Mouse (Mus musculus): ENCODE measurements at regions not wholly inside any gene's neighbourhood (a gene's known extent, or its start where the extent isn't known, plus 50 kb on each side); places are given as distances from the start of the nearest gene placed in this dataset.
"Not testable (repeated sequence)": the region's sequence is repeated elsewhere in the genome, so short reads cannot be mapped to it uniquely, and the experiment has no call there.

DNA sequence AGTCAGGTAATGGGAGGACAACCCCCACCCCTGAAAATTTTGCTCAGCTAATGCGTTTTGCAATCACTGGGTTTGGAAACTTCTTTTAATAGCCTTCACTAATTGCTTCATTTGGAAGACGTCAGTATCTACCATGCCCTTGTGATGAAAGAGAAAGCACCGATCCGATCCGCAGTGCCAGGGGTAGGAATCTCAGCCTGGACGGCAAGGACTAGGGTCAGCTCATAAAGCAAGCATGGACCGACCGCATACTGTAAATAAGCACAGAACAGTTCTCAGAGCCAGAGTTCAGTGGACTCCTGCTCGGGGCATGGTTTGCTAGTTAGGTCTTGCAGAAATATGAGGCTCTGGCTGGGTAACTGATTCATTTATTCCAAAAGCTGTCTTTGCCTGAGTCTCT lies 213.0 kb upstream of the Sesn3 start:
- no peaks in the 10 kb centered on the region for H3K36me3 ChIP-seq (ENCODE audit: insufficient read depth, low read length)
- H3K4me2 ChIP-seq (ENCODE audit: low read depth, low read length): no peak overlapping the region
- no peak overlapping the region for H3K27ac ChIP-seq
- H3K9me3 ChIP-seq (ENCODE audit: low read length): no peaks in the 10 kb centered on the region
- H3K4me3 ChIP-seq (ENCODE audit: low read length): no peak overlapping the region
- 86% methylated on average over 9 of the region's 9 CpGs for WGBS
- no peak for TF ChIP-seq CTCF (IDR thresholded peaks at IDR 0.05; ENCODE audit: low read depth)
- H3K9ac ChIP-seq (replicated peaks; ENCODE audit: low read length): no peak overlapping the region
- DNase-seq (ENCODE audit: low spot score) (no peak), ATAC-seq (no peak)
- H3K4me1 ChIP-seq (ENCODE audit: insufficient read depth, low read length): no peaks in the 10 kb centered on the region
- no peaks in the 10 kb centered on the region for H3K27me3 ChIP-seq (ENCODE audit: insufficient read depth, low read length)

GRCm38 (mm10) chr9:14062706-14063105 lies 212.2 kb upstream of the Sesn3 start:
- H3K9ac ChIP-seq (replicated peaks; ENCODE audit: low read length): no peak overlapping the region
- ATAC-seq (no peak), DNase-seq (ENCODE audit: low spot score) (no peak)
- H3K4me1 ChIP-seq (ENCODE audit: insufficient read depth, low read length): no peaks in the 10 kb centered on the region
- TF ChIP-seq CTCF (IDR thresholded peaks at IDR 0.05; ENCODE audit: low read depth): no peak
- no peaks in the 10 kb centered on the region for H3K36me3 ChIP-seq (ENCODE audit: insufficient read depth, low read length)
- WGBS: 100% methylated on average over 1 of the region's 1 CpGs
- no peak overlapping the region for H3K4me2 ChIP-seq (ENCODE audit: low read depth, low read length)
- H3K27ac ChIP-seq: no peak overlapping the region
- H3K27me3 ChIP-seq (ENCODE audit: insufficient read depth, low read length): no peaks in the 10 kb centered on the region
- H3K4me3 ChIP-seq (ENCODE audit: low read length): no peak overlapping the region
- no peaks in the 10 kb centered on the region for H3K9me3 ChIP-seq (ENCODE audit: low read length)

DNA sequence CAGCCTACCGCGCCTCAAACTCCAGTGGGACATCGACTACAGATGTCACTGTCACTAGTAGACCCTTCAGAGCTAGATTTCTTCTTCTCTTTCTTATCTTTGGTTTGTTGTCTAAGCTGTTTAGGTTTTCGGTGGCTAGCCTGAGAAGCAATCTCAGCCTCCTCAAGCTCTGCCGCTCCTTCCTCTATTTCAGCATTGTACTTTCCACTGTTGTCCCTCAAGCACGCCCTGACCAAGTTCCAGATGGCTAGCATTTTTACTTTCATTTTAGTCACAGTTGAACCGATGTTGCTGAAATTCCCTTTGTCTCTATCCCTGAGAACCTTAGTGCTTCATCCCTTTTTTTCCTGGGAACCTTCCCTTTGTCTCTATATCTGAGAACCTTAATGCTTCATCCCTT lies 208.1 kb upstream of the Sesn3 start:
- H3K36me3 ChIP-seq (ENCODE audit: insufficient read depth, low read length): not testable (repeated sequence)

GRCm38 (mm10) chr9:14069076-14069475 lies 205.8 kb upstream of the Sesn3 start:
- Histone ChIP-seq H3K36me3 (ENCODE audit: insufficient read depth, low read length) (no peaks in the 10 kb centered on the region), H3K4me1 (ENCODE audit: insufficient read depth, low read length) (no peaks in the 10 kb centered on the region), H3K9me3 (ENCODE audit: low read length) (no peaks in the 10 kb centered on the region), H3K4me3 (ENCODE audit: low read length) (no peak overlapping the region), H3K9ac (replicated peaks; ENCODE audit: low read length) (no peak overlapping the region), H3K27ac (no peak overlapping the region), H3K4me2 (ENCODE audit: low read depth, low read length) (no peak overlapping the region), H3K27me3 (ENCODE audit: insufficient read depth, low read length) (no peaks in the 10 kb centered on the region)
- 94% methylated on average over 6 of the region's 6 CpGs for WGBS
- ATAC-seq (no peak), DNase-seq (ENCODE audit: low spot score) (no peak)
- no peak for TF ChIP-seq CTCF (IDR thresholded peaks at IDR 0.05; ENCODE audit: low read depth)

More for the DNA sequence above, 208.1 kb upstream of the Sesn3 start:
- H3K4me3 ChIP-seq (ENCODE audit: low read length); H3K27me3 ChIP-seq (ENCODE audit: insufficient read depth, low read length); H3K27ac ChIP-seq; H3K9me3 ChIP-seq (ENCODE audit: low read length); ATAC-seq; H3K9ac ChIP-seq (replicated peaks; ENCODE audit: low read length); H3K4me2 ChIP-seq (ENCODE audit: low read depth, low read length); H3K4me1 ChIP-seq (ENCODE audit: insufficient read depth, low read length); DNase-seq (ENCODE audit: low spot score): not testable (repeated sequence)
- 96% methylated on average over 7 of the region's 7 CpGs for WGBS

DNA sequence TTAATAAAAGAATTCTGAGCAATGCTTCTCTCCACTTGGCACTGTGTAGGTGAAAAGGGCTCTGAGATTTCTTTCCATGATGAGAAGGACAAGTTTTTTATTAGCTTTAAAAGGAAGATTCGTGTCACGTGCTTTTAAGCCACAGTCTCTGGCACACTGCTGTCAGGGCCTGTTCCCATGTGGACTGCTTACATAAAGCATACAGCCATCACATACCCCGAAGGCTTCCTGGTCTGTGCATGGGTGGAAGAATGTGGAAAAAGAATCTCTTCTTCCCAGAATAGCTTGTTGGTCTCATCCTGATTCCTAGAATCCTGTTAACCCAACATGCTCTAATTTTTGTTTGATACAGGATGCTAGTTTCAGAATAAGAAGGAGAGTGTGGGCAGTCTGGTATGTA lies 205.1 kb upstream of the Sesn3 start:
- Histone ChIP-seq H3K36me3 (ENCODE audit: insufficient read depth, low read length) (no peaks in the 10 kb centered on the region), H3K9me3 (ENCODE audit: low read length) (no peaks in the 10 kb centered on the region), H3K4me1 (ENCODE audit: insufficient read depth, low read length) (no peaks in the 10 kb centered on the region), H3K27me3 (ENCODE audit: insufficient read depth, low read length) (no peaks in the 10 kb centered on the region), H3K27ac (no peak overlapping the region), H3K4me3 (ENCODE audit: low read length) (no peak overlapping the region), H3K9ac (replicated peaks; ENCODE audit: low read length) (no peak overlapping the region), H3K4me2 (ENCODE audit: low read depth, low read length) (no peak overlapping the region)
- no peak for TF ChIP-seq CTCF (IDR thresholded peaks at IDR 0.05; ENCODE audit: low read depth)
- DNase-seq (ENCODE audit: low spot score): no peak
- no peak for ATAC-seq
- WGBS: 72% methylated on average over 3 of the region's 3 CpGs

DNA sequence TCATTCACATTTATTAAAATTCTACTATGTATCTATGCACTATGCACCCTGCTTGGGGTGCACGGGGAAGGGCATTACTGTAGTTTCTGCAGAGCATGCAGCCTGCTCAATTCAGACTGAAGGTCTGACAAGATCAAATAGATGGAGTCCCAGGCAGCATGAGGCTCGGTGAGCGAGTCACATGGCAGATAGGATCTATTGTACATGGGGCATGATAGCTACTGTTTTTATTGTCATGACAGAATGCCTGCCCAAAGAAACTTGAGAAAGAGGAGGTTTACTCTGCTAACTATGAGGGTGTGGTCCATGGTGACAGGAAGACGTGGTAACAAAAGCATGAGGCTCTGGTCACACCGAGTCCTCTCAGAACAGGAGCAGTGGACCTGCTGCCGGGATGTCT lies 203.1 kb upstream of the Sesn3 start:
- no peak for ATAC-seq
- H3K36me3 ChIP-seq (ENCODE audit: insufficient read depth, low read length): no peaks in the 10 kb centered on the region
- DNase-seq (ENCODE audit: low spot score): no peak
- no peak for TF ChIP-seq CTCF (IDR thresholded peaks at IDR 0.05; ENCODE audit: low read depth)
- no peak overlapping the region for H3K4me2 ChIP-seq (ENCODE audit: low read depth, low read length)
- H3K9me3 ChIP-seq (ENCODE audit: low read length): no peaks in the 10 kb centered on the region
- H3K27me3 ChIP-seq (ENCODE audit: insufficient read depth, low read length): no peaks in the 10 kb centered on the region
- H3K4me1 ChIP-seq (ENCODE audit: insufficient read depth, low read length): no peaks in the 10 kb centered on the region
- 82% methylated on average over 6 of the region's 6 CpGs for WGBS
- H3K4me3 ChIP-seq (ENCODE audit: low read length): no peak overlapping the region
- no peak overlapping the region for H3K9ac ChIP-seq (replicated peaks; ENCODE audit: low read length)
- no peak overlapping the region for H3K27ac ChIP-seq

DNA sequence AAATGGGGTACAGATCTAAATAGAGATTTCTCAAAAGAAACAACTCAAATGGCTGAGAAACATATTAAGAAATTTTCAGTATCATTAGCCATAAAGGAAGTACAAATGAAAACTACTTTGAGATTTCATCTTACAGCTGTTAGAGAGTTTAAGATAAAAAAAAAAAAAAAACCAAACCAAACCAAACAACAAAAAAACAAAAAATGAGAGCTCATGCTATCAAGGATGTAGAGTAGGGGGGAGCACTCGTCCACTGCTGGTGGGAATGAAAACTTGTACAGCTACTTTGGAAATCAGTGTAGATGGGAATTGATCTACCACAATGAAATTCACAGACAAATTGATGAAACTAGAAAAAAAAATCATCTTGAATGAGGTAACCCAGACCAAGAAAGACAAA lies 201.9 kb upstream of the Sesn3 start:
- Histone ChIP-seq H3K4me2 (ENCODE audit: low read depth, low read length) (no peak overlapping the region), H3K27ac (no peak overlapping the region), H3K27me3 (ENCODE audit: insufficient read depth, low read length) (no peaks in the 10 kb centered on the region), H3K36me3 (ENCODE audit: insufficient read depth, low read length) (no peaks in the 10 kb centered on the region), H3K4me1 (ENCODE audit: insufficient read depth, low read length) (no peaks in the 10 kb centered on the region), H3K9me3 (ENCODE audit: low read length) (no peaks in the 10 kb centered on the region), H3K4me3 (ENCODE audit: low read length) (no peak overlapping the region), H3K9ac (replicated peaks; ENCODE audit: low read length) (no peak overlapping the region)
- DNase-seq (ENCODE audit: low spot score) (no peak), ATAC-seq (no peak)
- 84% methylated on average over 1 of the region's 1 CpGs for WGBS
- no peak for TF ChIP-seq CTCF (IDR thresholded peaks at IDR 0.05; ENCODE audit: low read depth)
